Comparison of ENCODE assay signal across 15 mouse cellular contexts in genomic region chr5:111671762-111672161, GRCm38 (mm10).
DNase-seq lines count a peak whose midpoint lies in the region; ATAC-seq and TF ChIP-seq lines count a peak whose summit lies in the region.
"Had no signal": no experiment of that assay in that cellular context is flagged by ENCODE, and none has a peak within 500 bp of the region (broad histone marks: within the 10 kb centered on the region; RNA-seq: fewer than 3 reads in every experiment).

No protein-coding gene starts in this region.

- H3K27me3 ChIP-seq in heart, embryonic 15.5 days = 0 out of 2 replicates have a peak, but pooled peaks cover 3% of the 10 kb centered on the region
- H3K27me3 ChIP-seq in testis, adult 2 months (ENCODE audit: control insufficient read depth, insufficient read depth, low read length) = no peaks in the 10 kb centered on the region
- H3K27me3 ChIP-seq in forebrain, embryonic 14.5 days (replicated peaks; ENCODE audit: control insufficient read depth, insufficient read depth, low read length) = no peaks in the 10 kb centered on the region

- intact Hi-C loops in heart, postnatal 25 days (cut with DNase I) = no loop called here

- no peak for DNase-seq in heart, postnatal 25 days (ENCODE audit: low spot score)
- no peak for DNase-seq in testis, postnatal 14 days (ENCODE audit: low spot score)
- no peak for DNase-seq in forebrain, embryonic 14.5 days (ENCODE audit: low spot score)
- DNase-seq in testis, postnatal 10 days (ENCODE audit: low spot score) = peak; percentile 64
- DNase-seq in embryo, embryonic 9.5 days (ENCODE audit: extremely low spot score) = no peak
- DNase-seq: cerebellum, postnatal 14 days; gastrocnemius, postnatal 10 days; right cerebral cortex, postnatal 4 days had no signal

- no peak overlapping the region for H3K4me3 ChIP-seq in heart, embryonic 15.5 days
- no peak overlapping the region for H3K4me3 ChIP-seq in testis, adult 2 months (ENCODE audit: control insufficient read depth, low read depth, low read length)
- H3K4me3 ChIP-seq in forebrain, embryonic 14.5 days (ENCODE audit: low read depth, low read length) = no peak overlapping the region
- H3K4me3 ChIP-seq: hindbrain, embryonic 13.5 days; kidney, embryonic 15.5 days; liver, embryonic 12.5 days; myocyte had no signal

- no peak for TF ChIP-seq POLR2A in testis, adult 2 months (IDR thresholded peaks at IDR 0.05; ENCODE audit: control insufficient read depth, low read depth, low read length)

- no peaks in the 10 kb centered on the region for H3K9me3 ChIP-seq in heart, embryonic 15.5 days (replicated peaks)
- H3K9me3 ChIP-seq in forebrain, embryonic 14.5 days (replicated peaks; ENCODE audit: control insufficient read depth, low read length) = peaks cover 6% of the 10 kb centered on the region; the same call in 1 of the 2 replicates
- H3K9me3 ChIP-seq: liver, embryonic 12.5 days had no signal

- H3K4me1 ChIP-seq in heart, embryonic 15.5 days (replicated peaks) = peaks cover 28% of the 10 kb centered on the region
- H3K4me1 ChIP-seq in testis, adult 2 months (ENCODE audit: control insufficient read depth, insufficient read depth, low read length) = peaks cover 2% of the 10 kb centered on the region; the same call in 1 of the 2 replicates
- H3K4me1 ChIP-seq in forebrain, embryonic 14.5 days (ENCODE audit: control insufficient read depth, insufficient read depth, low read length) = peaks cover 24% of the 10 kb centered on the region
- H3K4me1 ChIP-seq: liver, embryonic 12.5 days had no signal

- peak overlapping the region; percentile 38 for H3K27ac ChIP-seq in heart, embryonic 15.5 days
- H3K27ac ChIP-seq in testis, adult 2 months (ENCODE audit: control insufficient read depth, insufficient read depth, low read depth, low read length) = peak overlapping the region; percentile 72
- H3K27ac ChIP-seq in forebrain, embryonic 14.5 days (ENCODE audit: low read depth, low read length) = 0 out of 2 replicates have a peak overlapping the region, but pooled peaks have one; percentile 21
- H3K27ac ChIP-seq: hindbrain, embryonic 13.5 days; kidney, embryonic 15.5 days; liver, embryonic 12.5 days had no signal

- H3K36me3 ChIP-seq in heart, embryonic 15.5 days = no peaks in the 10 kb centered on the region
- no peaks in the 10 kb centered on the region for H3K36me3 ChIP-seq in testis, adult 2 months (ENCODE audit: control insufficient read depth, insufficient read depth, low read length)
- no peaks in the 10 kb centered on the region for H3K36me3 ChIP-seq in forebrain, embryonic 14.5 days (ENCODE audit: control insufficient read depth, insufficient read depth, low read length)
- H3K36me3 ChIP-seq: hindbrain, embryonic 13.5 days; kidney, embryonic 15.5 days; liver, embryonic 12.5 days had no signal

- ATAC-seq in heart, embryonic 15.5 days (replicated peaks; ENCODE audit: insufficient number of reproducible peaks, insufficient read depth, low FRiP score, low read depth) = no peak
- ATAC-seq in forebrain, embryonic 14.5 days = no peak
- ATAC-seq: CD4-positive, CD25-positive, alpha-beta regulatory T cell, adult 4 months; liver, embryonic 12.5 days had no signal

- H3K4me2 ChIP-seq in heart, embryonic 15.5 days = no peak overlapping the region
- no peak overlapping the region for H3K4me2 ChIP-seq in forebrain, embryonic 14.5 days (ENCODE audit: low read length)
- H3K4me2 ChIP-seq: hindbrain, embryonic 13.5 days; kidney, embryonic 15.5 days; liver, embryonic 12.5 days had no signal

- no peak for TF ChIP-seq CTCF in testis, adult 2 months (IDR thresholded peaks at IDR 0.05; ENCODE audit: control insufficient read depth, insufficient read depth, insufficient replicate concordance, low read depth, low read length)

- 37% methylated on average over 6 of the region's 6 CpGs for WGBS in heart, embryonic 15.5 days
- 68% methylated on average over 6 of the region's 6 CpGs for WGBS in forebrain, embryonic 14.5 days

- no peak overlapping the region for H3K9ac ChIP-seq in heart, embryonic 15.5 days
- H3K9ac ChIP-seq in forebrain, embryonic 14.5 days (ENCODE audit: low read length) = no peak overlapping the region
- H3K9ac ChIP-seq: hindbrain, embryonic 13.5 days; kidney, embryonic 15.5 days; liver, embryonic 12.5 days had no signal

Comparison
In these comparisons a context has a peak if more than half of its experiments do, and no peak if none do; other contexts are left out.
1. H3K27ac ChIP-seq: peak in every context shown above with its lines; median percentile 72 in testis, adult 2 months; 38 in heart, embryonic 15.5 days; 21 in forebrain, embryonic 14.5 days.